Mouse (Mus musculus): ENCODE results near the gene Ppargc1a. TPM values are rescaled to one million over a fixed set of nuclear protein-coding genes. Genes with fewer than 3 reads are reported as not detected.

The Ppargc1a gene
- total RNA-seq, 1 experiment from 2014 or later: 4.8 TPM

DNA sequence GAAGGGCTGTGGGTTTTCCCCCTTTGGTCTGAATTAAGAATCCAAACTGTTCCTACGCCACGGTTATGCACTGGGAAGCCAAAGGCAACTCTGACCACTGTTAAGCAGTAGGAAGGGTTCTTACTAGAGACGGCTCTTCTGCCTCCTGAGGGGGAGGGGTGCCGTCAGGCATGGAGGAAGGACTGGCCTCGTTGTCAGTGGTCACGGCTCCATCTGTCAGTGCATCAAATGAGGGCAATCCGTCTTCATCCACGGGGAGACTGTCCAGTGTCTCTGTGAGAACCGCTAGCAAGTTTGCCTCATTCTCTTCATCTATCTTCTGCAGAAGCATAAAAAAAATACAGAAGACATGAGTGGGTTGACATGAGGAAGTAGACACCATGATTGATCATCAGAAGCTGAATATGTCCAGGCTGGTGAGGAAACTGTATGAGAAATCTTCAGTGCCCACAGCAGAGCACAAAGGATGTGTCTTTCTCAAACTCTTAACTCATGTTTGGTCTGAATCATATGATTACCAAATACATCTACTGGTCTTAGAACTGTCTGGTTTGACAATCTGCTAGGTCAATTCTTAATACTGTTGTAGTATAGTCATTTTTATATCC lies 69.5 kb downstream of the Ppargc1a start:
- no peak for DNase-seq

GRCm38 (mm10) chr5:51495446-51495845 lies 72.1 kb downstream of the Ppargc1a start:
- no peak for DNase-seq

DNA sequence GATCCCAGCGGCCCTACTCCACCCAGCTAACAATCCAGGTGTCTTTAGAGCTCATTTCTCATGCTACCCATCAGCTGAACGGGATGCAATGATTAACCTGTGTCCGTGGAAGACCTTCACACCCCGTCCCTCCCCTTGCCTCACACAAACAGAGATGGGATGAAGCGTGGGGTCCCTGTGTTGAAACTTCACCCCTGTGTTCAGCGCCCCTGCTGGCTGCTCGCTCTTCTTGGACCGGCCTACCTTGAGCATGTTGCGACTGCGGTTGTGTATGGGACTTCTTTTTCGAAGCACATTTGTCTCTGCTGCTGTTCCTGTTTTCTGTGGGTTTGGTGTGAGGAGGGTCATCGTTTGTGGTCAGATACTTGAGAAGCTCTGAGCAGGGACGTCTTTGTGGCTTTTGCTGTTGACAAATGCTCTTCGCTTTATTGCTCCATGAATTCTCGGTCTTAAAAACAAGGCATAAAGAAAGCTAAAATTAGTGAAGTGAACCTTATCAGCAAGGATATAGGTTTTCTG lies 73.1 kb downstream of the Ppargc1a start:
- no peak for DNase-seq

DNA sequence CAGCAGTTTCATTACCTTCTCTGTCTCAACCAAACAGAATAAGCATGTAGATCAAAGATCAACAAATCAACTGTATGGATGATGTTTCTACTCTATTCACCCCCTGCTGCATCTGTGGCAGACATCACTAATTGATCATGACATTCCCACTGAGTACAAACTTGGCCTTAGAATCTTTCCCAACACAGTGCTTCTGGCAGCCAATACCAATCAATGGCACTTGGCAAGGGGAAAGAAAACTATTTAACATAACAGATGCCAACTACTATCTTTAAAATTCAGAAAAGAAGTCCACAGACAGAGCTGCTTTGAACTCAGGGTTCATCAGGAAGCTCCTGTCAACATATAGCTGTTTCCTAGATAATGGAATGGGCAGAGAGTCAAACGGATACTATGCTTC lies 83.8 kb downstream of the Ppargc1a start:
- DNase-seq: no peak

GRCm38 (mm10) chr5:51479859-51480258 lies 87.7 kb downstream of the Ppargc1a start:
- DNase-seq: no peak

- no peak for DNase-seq
These were observed 88.1 kb downstream of the Ppargc1a start for GRCm38 (mm10) chr5:51479456-51479855.

DNA sequence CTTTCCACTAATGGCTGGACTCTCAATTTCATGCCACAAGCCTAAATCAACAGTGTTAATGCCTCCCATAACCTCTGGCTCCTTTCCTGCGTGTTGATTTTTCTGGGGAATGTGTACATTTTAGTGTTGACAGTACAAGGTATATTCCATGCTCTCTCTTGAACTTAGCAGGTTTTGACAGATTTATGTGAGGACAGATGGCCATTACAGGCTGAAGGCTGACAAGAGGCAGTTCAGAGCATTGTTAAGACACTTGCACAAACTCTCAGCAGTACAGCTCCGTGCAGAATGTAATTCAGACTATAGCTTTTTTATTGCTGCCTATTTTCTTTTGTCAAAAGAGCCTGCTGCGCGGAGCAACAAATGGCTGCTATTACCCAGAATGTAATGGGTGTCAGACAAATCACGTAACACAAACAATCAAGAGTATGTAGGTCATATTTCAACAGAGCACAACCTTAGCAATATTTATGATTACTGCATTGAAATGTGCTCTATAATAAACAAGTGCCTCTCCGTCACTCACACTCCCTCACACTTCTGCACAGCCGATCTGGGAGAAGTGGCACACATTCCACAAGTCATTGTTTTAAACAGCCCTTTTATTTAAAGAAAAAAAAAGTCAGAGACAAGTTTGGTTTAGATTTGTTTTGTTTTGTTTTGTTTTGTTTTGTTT lies 89.1 kb downstream of the Ppargc1a start:
- DNase-seq: no peak

DNA sequence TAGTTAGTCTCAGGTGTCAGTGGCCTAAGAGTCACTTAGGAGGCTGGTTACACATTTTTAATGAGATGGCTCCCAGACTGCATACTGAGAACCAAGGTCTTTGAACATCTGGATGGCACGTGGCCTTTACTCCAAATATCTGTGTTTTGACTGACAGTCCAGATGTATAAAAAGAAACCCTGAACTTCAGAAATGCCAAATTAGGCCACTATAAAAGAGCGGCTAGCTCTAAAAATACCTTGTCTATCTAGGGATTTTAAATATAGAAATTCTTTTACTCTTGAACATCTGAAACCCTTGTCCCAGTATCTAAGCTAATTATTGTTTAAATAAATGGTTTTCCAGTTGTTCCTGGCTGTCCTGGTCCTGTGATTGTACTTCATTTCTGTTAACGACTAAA lies 90.4 kb downstream of the Ppargc1a start:
- DNase-seq: no peak

DNA sequence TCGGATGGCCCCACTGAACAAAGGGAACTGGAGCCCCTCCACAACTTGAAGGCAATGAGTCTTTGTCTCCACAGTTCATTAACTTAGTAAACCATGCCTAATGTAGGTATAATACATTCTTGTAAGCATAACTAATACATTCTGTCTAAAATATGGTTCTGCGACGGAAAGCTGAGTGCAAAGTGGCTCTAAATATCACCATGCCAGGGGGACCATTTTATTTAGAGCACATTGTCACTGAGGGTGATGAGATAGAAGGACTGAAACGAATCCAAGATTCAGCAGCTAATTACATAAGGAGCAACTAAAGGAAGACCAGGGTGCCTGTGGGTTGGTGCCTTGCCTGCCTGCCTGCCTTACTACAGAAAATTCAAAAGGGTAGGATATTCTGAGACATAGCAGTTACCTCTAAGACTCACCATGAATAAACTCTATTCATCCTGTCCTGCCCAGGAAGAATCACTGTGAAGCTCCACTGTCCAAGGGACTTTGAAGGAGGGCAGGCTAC lies 92.4 kb downstream of the Ppargc1a start:
- no peak for DNase-seq

DNA sequence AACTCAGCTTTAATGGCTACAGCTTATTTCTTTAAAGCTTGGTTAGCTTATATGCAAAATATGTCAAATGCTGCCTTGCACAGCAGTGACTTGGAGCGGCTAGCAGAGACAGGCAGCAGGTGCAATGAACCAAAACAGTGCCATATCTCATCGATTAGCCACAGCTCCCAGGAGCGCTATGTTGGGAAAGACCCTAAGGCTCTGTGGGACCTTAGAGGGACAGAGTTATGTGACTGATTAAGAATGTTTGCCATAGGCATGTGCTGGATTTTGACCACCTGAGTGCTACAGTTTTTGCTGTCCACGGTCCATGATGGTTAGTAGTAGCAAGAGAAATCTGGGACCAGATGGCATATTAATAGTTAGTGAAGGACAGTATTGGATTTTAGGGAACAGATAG lies 95.9 kb downstream of the Ppargc1a start:
- DNase-seq: no peak

- no peak for DNase-seq
These were observed 101.5 kb downstream of the Ppargc1a start for GRCm38 (mm10) chr5:51466036-51466435.

DNA sequence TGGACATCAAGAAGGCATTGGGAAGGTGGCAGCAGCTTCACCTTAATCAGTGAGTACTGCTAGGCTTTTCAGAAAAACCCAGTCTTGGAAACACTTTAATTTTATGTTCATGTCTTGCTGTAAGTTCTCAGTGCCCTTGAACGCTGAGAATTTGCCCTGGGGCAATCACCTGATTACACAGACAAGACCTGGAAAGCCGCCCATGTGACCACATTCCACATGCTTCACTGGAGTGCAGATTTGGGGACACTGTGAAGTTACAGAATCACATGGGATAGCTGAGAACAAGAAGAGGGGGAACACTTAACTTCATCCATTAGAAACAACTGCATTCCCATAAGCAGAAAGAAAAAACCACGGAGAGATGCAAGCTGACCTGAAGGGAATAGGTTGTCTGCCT lies 115.5 kb downstream of the Ppargc1a start:
- no peak for DNase-seq

DNA sequence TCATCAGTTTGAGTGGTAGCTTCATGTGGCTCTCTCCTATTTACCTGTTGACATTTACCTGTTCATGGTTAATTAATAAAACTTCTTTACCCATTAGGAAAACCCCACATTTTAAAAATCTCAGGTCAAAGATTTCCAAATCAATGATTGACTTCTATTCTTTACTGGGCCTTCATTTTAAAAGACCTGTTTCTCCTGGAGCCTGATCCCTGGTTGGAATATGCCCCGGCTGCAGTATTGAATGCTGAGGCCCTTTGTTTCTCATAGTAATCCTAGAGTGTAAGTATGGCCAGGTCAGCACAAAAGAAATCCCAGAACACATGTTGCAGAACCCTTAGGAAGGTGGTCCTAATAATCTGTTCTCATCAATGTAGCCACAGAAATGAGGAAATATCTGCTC lies 119.9 kb downstream of the Ppargc1a start:
- DNase-seq: no peak

DNA sequence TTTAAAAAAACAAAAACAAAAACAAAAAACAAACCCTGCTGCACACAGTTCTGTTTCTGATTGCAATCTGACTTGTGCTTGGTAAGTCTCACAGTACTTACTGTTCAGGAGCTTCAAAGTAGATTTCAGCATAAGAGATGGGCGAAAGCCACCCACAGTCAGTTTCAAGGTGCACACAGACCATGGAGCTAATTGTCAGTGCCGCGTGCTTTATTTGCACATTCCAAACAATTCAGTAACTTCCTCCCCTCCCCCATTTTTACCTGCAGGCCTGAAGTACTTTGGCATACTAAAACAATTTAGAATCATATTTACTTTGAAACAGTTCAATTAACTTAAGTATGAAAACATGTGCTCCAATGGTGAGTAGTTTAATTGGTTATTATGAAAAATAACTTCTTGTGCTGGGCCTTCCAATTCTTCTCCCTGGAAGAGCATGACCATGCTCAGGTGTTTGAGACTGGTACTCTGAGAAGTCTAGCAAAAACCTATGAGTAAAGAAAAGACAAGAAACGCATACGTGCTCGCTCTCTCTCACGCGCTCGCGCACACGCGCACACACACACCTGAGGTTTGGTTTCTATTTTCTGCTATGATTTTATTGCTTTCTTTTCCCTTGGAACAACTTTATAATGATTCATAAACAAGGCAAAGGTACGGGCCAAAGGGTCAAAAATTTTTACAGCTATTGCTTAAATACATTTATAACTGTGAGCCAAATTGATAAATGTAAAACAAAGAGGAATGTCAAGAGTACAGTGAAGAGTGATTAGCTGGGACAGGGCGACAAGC lies 121.0 kb downstream of the Ppargc1a start:
- DNase-seq: no peak

DNA sequence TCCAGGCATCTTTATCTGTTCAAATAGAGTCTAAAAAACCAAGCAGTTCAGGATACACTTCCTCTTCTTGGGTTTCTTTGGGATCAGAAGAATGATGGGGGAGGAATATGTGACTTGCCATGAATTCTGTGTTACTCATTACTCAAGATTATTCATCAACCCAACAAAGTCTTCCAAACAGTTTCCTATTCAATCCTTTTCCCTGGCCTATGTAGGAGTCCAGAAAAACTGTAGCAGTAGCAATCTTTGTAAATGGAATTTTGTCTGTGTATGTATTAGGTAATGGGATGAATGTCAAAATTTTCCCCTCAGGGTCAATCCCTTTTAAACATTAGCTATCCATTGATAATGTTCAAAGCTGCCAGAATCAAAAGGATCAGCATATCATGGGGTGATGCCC lies 121.8 kb downstream of the Ppargc1a start:
- DNase-seq: no peak

DNA sequence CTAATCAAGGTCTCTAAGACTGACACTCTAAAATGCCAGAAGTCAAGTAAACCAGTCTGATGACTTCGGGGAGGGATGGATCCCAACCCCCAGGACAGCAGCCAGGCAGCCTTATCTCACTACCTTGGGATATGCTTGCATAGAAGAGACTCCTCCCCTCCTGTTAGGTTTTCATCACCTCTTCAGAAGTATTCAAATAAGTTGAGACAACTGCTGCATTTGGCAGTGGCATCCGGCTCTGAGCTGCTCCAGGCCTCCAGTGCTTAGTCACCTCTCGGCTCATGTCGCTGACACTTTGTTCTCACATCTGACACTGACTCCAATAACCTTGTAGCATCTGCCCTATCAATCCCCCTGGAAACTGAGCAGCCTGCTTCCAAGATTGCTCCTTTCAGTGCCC lies 127.8 kb downstream of the Ppargc1a start:
- DNase-seq: peak; percentile 4

GRCm38 (mm10) chr5:51433905-51434304 lies 133.6 kb downstream of the Ppargc1a start:
- no peak for DNase-seq

DNA sequence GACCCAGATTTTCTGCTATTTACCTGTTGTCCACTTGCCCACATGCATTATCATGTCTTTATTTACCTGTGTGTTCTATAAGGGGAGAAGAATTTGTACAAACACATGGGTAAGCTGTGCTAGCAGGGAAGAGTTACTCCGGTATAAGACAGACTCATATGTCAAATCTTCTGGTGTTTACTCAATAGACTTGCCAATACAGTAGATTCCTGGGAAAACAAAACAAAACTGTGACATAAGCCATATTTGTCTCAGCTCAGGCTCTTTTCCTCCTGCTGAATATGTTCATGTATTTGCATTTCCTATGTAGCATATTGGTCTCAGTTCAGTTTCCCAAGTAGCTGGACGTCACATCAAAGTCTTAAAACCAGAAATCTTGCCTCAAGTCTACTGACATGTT lies 135.0 kb downstream of the Ppargc1a start:
- no peak for DNase-seq

- no peak for DNase-seq
These were observed 135.5 kb downstream of the Ppargc1a start for GRCm38 (mm10) chr5:51432031-51432430.

DNA sequence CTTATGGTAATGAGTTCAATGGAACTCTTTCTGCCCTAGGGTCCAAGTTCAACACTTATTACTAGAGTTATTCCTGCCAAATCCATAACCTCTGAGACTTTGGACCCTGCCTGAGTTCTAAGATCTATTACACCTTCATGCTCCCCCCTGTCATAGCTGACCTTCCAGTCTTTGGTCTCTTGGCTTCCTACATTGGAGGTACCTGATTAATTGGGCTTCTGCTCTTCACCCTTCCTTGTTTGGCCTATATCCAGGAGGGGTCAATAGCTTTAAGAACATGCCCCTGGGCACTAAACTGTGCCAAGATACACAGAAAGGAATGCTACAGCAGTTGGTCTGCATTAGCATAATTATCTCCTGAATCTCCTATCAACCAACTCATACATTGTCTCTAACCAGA lies 141.1 kb downstream of the Ppargc1a start:
- no peak for DNase-seq

GRCm38 (mm10) chr5:51416377-51416776 lies 151.1 kb downstream of the Ppargc1a start:
- no peak for DNase-seq

GRCm38 (mm10) chr5:51415456-51415855 lies 152.1 kb downstream of the Ppargc1a start:
- no peak for DNase-seq
